Comparison of ENCODE assay signal across 7 mouse cellular contexts in the genomic region with DNA sequence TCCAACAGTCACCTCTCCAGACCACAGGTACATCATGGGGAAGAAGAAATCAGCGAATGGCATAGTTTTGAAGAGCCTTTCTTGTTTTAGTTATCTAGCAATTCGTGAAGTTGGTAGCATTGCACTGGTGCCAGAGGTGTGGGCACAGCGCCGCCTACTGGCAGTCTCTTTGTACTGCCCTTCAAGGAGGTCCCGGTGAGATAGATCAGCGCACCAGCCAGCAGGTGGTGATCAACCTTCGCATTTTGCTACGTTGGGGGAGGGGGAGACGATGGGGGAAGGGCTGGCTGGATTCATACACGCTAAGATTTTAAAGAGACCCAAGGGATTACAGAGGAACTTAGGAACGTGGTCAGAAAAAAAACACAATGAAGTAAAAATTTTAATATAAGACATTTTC.
DNase-seq lines count a peak whose midpoint lies in the region; ATAC-seq and TF ChIP-seq lines count a peak whose summit lies in the region.

No protein-coding gene starts in this region.

- peak; percentile 99 for TF ChIP-seq CTCF in intestine, postnatal 0 days (IDR thresholded peaks at IDR 0.05; ENCODE audit: low read depth)

- intact Hi-C loops in left cerebral cortex, postnatal 25 days (cut with DNase I): loop anchor here (2.0 to 5.0 kb wide), 2 partner anchors 160 to 251 kb away; no protein-coding TSS in a partner anchor

- H3K9ac ChIP-seq in intestine, postnatal 0 days (ENCODE audit: low read depth, low read length): no peak overlapping the region
- H3K9ac ChIP-seq in midbrain, embryonic 14.5 days (replicated peaks; ENCODE audit: low read length): no peak overlapping the region

- peaks cover 4% of the 10 kb centered on the region; the same call in 1 of the 2 replicates for H3K27me3 ChIP-seq in intestine, postnatal 0 days (replicated peaks; ENCODE audit: control insufficient read depth, insufficient read depth, low read length)
- no peaks in the 10 kb centered on the region for H3K27me3 ChIP-seq in midbrain, embryonic 14.5 days (ENCODE audit: control insufficient read depth, insufficient read depth, low read length)

- no peaks in the 10 kb centered on the region for H3K9me3 ChIP-seq in intestine, postnatal 0 days (ENCODE audit: control insufficient read depth)
- no peaks in the 10 kb centered on the region for H3K9me3 ChIP-seq in midbrain, embryonic 14.5 days (ENCODE audit: control insufficient read depth, low read length)

- no peak overlapping the region for H3K4me3 ChIP-seq in intestine, postnatal 0 days (ENCODE audit: low read depth, low read length)
- no peak overlapping the region for H3K4me3 ChIP-seq in midbrain, embryonic 14.5 days (replicated peaks; ENCODE audit: low read depth, low read length)

- 3% methylated on average over 11 of the region's 11 CpGs for WGBS in intestine, postnatal 0 days
- WGBS in midbrain, embryonic 14.5 days: under 1% methylated on average over 11 of the region's 11 CpGs

- H3K36me3 ChIP-seq in intestine, postnatal 0 days (ENCODE audit: control insufficient read depth, insufficient read depth): no peaks in the 10 kb centered on the region
- H3K36me3 ChIP-seq in midbrain, embryonic 14.5 days (ENCODE audit: control insufficient read depth, insufficient read depth, low read length): no peaks in the 10 kb centered on the region

- no peaks in the 10 kb centered on the region for H3K4me1 ChIP-seq in intestine, postnatal 0 days (replicated peaks; ENCODE audit: control insufficient read depth, insufficient read depth, low read length)
- H3K4me1 ChIP-seq in midbrain, embryonic 14.5 days (ENCODE audit: control insufficient read depth, insufficient read depth, low read length): no peaks in the 10 kb centered on the region

- peak; percentile 62 for ATAC-seq in intestine, postnatal 0 days
- ATAC-seq in midbrain, embryonic 14.5 days (ENCODE audit: low FRiP score, low TSS enrichment): no peak; the same call in 1 of the 2 replicates

- H3K27ac ChIP-seq in intestine, postnatal 0 days (ENCODE audit: low read depth, low read length): no peak overlapping the region
- no peak overlapping the region for H3K27ac ChIP-seq in midbrain, embryonic 14.5 days (replicated peaks; ENCODE audit: low read depth, low read length)

- no peak overlapping the region for H3K4me2 ChIP-seq in intestine, postnatal 0 days (replicated peaks; ENCODE audit: low read depth)
- H3K4me2 ChIP-seq in midbrain, embryonic 14.5 days (ENCODE audit: low read length): peak overlapping the region; percentile 33; the same call in 1 of the 2 replicates

- peak; percentile 89 for DNase-seq in adrenal gland, postnatal 10 days
- peak; percentile 86 for DNase-seq in embryo, embryonic 11 days
- DNase-seq in gastrocnemius, postnatal 4 days (ENCODE audit: low spot score in 2 of 2): peak; percentile 72 to 74
- peak; percentile 86 to 90 for DNase-seq in left cerebral cortex, postnatal 25 days (ENCODE audit: low spot score in 2 of 2)
- DNase-seq in midbrain, embryonic 14.5 days: peak; percentile 93
- peak; percentile 39 for DNase-seq in spleen, adult 12 weeks (ENCODE audit: low spot score)

Comparison
In these comparisons a context has a peak if more than half of its experiments do, and no peak if none do; other contexts are left out.
1. DNase-seq: peak in every context shown above with its lines; median percentile 93 in midbrain, embryonic 14.5 days; 89 in adrenal gland, postnatal 10 days; 88 in left cerebral cortex, postnatal 25 days; 86 in embryo, embryonic 11 days; 73 in gastrocnemius, postnatal 4 days; 39 in spleen, adult 12 weeks.